Mouse (Mus musculus) skeletal muscle tissue, adult 2 months (tissue): ENCODE data around the gene Alppl2.

Source experiments
- DNase-seq: peaks from one replicate; pipeline ENCODE4 v3.0.0-alpha.2; 2012; ENCODE audit warnings: low read depth, low spot score

The Alppl2 gene

GRCm38 (mm10) chr1:87050700-87051099, 39.0 kb downstream of the Alppl2 start:
- no peak for DNase-seq

- DNase-seq, result no peak
These were observed 39.7 kb downstream of the Alppl2 start for GRCm38 (mm10) chr1:87050072-87050471.

GRCm38 (mm10) chr1:87041814-87042438, 47.8 kb downstream of the Alppl2 start:
- no peak for DNase-seq

GRCm38 (mm10) chr1:87041119-87041518, 48.6 kb downstream of the Alppl2 start:
- peak; percentile 43 for DNase-seq

GRCm38 (mm10) chr1:87038477-87039070, 51.2 kb downstream of the Alppl2 start:
- DNase-seq, result no peak
